Mouse (Mus musculus): ENCODE measurements around the gene Rnf130.

The Rnf130 gene

DNA sequence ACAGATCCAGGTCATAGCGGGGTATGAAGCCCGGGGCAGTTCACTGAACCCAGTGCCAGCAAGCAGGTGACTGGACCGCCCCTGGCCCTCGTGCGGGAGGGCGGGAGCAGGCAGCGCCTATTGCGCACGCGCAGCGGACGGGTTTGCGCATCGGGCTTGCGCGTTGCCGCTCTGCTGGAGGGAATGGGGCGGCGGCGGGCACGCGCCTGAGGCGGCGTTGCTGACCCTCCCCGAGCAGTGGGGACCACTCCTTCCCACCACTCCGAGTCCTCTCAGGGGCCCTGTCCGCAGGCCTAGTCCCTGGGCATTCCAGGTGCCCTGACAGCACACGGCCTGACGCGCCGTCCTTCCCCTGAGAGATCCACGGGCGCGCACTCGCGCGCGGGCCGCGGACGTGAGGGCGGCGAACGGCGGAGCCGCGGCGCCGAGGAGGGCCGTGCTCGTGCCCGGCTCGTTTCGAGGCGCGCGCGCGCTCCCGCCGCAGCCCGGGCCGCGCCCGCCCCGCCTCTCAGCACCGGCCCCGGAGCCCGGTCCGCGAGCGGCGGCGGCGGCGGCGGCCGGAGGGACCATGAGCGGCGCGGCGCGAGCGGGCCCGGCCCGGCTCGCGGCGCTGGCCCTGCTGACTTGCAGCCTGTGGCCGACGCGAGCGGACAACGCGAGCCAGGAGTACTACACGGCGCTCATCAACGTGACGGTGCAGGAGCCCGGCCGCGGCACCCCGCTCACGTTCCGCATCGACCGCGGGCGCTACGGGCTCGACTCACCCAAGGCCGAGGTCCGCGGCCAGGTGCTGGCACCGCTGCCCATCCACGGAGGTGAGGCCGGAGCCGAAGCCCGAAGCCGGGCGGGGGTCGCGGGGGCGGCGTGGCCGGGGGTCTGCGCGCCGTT lies at the start of gene Rnf130:
Rnf130 (plus strand) TSS at position 514 of the 888 bp plus-strand sequence.
- peak; percentile 97 for DNase-seq

DNA sequence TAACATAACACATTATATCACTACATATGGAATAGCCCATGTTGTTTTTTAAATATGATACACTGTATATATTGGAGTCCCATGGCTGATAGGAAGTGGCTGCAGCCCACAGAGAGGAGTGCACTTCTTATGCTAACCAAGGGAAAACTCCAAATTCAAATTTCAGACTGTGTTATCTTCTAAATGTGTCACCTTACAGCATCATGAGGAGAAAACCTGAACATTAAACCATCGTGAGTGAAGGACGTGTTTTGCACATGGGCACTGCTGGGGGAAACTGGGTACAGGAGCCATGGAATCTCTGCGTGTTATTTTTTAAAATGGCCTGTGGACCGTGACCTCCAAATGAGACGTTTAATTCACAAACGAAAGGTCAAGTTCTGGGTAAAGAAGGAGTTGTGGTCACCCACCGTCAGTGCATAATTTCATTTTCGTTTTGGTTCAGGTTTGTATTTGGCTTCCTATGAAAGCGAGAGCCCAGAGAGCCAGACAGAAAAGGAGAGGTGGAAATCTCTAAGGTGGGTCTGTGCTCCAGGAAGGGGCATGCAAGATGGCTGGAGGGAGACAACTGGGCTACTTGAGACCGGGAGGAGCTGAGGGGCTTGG lies 47.1 kb upstream of the Rnf130 start:
- no peak for DNase-seq

DNA sequence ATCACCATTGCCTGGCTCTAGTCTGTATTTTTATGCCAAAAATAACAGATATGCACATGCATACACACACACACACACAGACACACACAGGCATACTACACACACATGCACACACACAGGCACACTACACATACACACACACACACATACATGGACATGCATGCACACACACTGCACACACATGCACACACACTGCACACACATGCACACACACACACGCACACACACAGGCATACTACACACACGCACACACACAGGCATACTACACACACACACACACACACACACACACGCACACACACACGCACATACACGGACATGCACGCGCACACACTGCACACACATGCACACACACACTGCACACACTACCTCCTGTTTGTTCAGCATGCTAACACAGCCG lies 46.2 kb upstream of the Rnf130 start:
- DNase-seq: no peak

GRCm38 (mm10) chr11:49980681-49981235 lies 44.4 kb upstream of the Rnf130 start:
- DNase-seq: no peak

DNA sequence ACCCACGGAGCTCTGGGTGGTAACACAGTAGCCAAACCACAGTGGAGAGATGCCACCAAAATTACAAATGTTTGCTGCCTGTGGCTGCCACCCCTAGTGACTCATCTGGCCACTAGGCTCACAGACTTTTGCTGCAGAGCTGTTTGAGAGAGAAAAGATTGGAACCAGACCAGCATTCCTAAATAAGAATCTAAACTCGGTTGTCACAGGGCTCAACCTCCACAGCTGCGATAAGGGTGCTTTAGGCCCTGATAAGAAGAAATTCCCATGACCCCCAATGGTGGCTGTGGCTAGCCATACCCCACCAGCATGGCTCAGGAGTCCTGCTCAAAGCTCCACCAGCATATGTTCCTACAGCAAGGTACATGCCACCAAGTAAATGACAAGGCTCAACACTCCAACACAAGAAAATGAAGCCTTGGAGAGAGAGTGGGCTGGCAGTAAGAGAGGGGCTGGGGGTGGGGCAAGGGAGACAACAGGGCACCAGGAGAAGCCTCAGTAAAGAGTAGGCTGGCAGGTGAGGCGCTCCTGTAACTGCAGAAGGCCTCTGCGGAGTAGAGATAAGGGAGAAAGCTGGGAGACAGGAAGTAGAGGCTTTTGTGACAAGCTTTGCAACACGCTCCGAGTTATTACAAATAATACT lies 43.7 kb upstream of the Rnf130 start:
- no peak for DNase-seq

DNA sequence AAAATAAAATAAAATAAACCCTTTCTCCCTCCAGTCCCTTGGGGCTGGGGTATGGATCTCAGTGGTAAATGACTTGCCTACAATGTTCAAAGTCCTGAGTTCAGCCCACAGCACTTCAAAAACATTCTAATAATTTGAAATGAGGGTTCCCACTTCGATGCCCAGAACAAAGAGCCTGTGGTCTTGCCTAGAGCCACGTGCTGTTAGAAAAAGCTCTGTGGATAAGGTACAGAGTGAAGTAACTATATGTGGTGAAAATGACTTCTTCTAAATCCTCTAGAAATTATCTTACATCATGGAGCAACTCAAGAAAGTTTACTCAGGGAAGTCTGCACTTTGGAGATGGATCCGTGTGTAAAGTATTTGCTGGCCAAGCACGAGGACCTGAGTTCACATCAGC lies 43.1 kb upstream of the Rnf130 start:
- DNase-seq: no peak

DNA sequence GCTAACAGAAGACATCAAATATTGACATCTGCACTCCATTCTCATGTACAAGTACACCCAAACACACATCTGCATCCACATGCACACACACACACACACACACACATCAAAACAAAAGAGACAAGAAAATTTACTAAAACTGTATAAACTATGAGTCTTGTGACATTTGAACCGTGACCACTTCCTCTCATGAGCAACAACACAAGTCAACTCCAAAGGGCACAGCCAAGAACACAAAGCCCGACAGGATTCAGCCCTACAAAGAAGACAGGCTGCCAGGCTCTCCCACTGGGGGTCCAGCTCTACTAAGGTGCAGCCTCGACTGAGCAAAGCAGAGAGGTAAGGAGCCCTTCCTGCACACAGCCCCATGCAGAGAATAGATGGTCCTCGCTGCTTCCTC lies 42.3 kb upstream of the Rnf130 start:
- no peak for DNase-seq

- DNase-seq: no peak
Observed at GRCm38 (mm10) chr11:49983875-49984552, 41.1 kb upstream of the Rnf130 start.

GRCm38 (mm10) chr11:49985009-49985408 lies 40.1 kb upstream of the Rnf130 start:
- DNase-seq: no peak

- peak; percentile 70 to 79 for DNase-seq
Observed at GRCm38 (mm10) chr11:49986277-49987036, 38.7 kb upstream of the Rnf130 start.

GRCm38 (mm10) chr11:49994536-49994935 lies 30.6 kb upstream of the Rnf130 start:
- no peak for DNase-seq

GRCm38 (mm10) chr11:49996398-49996797 lies 28.7 kb upstream of the Rnf130 start:
- DNase-seq: no peak

DNA sequence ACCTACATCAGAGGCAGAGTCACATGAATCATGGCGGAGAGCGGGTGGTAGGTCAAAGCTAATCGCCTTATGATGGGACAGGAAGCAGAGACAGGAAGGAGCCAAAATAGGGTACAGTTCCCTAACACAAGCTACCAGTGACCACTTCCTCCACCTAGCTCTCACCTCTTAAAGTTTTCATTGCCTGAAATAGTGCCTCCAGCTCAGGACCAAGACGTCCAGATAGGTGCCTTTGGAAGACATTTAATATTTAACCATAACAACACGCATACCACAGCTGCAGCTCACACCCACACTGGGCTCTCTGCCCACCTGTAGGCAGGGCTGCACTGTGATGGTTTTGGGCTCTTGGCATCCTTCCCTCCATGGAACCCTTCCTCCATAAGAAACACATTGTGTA lies 27.8 kb upstream of the Rnf130 start:
- no peak for DNase-seq

- DNase-seq: no peak
Observed at GRCm38 (mm10) chr11:50002853-50003252, 22.3 kb upstream of the Rnf130 start.

GRCm38 (mm10) chr11:50007776-50008175 lies 17.4 kb upstream of the Rnf130 start:
- DNase-seq: no peak

DNA sequence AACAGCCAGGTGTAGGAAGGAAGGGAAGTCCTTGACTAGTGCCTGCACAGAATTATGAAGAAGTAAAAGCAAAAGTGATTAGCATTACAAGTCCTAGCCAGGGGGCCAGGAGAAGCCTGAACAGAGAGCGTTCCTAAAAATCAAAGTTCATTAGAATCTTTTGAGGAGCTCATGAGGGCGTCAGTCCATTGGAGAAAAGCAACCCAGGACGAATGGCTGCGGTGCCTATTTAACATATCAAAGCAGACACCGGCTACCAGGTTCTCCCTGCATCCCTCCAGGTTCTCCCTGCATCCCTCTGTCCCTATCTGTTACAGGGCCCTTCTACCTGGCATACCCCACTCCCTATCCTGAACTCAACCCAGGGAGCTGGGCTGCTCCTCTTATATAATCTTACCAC lies 16.9 kb upstream of the Rnf130 start:
- no peak for DNase-seq

GRCm38 (mm10) chr11:50013016-50013415 lies 12.1 kb upstream of the Rnf130 start:
- no peak for DNase-seq

DNA sequence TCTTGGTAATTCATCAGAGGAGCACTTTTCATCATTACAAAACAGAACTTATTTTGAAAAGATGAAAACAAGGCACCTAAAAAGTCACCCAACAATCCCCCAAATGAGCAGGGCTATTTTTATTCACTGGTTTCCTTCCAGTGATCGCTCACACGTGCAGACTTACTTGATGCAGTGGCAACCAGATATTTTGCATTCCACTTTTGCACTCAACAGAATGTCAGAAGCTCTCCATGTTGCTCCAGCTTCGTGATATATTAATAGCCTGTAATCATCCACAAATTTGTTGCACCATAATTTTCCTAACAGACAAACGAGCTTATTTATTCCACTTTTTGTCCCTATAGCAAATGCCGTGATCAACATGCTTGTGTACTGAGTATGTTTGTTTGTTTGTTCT lies 8.6 kb upstream of the Rnf130 start:
- no peak for DNase-seq

DNA sequence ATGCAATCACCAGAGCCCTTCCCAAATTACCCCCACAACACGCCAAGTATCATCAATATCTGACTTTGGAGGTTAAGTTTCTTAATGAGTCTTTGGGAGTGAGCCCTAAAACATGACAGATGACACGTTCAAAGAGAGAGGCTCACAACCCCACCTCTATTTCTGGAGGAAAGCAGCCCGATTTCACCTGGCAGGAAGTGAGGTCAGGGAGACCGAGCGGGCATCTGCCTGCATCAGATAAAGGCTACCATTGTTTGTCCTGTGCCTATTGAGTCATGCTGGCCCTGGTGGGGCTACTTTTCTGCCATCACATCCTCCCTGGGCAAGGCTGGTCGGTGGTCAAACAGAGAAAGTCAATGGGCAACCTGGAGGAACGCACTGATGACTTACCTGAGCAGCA lies 7.6 kb upstream of the Rnf130 start:
- DNase-seq: no peak

DNA sequence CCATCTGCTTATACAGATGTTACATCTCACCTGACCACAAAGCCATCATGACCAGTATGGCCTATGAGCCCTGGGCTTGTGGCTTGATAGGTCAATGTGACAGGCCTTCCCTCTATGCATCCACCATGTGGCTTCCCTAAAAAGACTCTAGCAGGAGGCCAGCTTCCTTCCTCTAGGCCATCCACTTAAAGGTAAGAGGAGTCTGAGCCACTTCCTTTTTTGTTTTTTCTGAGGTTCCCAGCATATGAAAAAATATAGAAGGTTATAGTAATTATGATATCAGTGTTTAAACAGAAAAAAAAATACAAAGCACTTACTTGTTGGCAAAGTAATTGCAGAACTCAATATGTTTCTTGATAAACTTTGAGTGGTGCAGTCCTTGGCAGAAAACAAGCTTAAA lies 6.3 kb upstream of the Rnf130 start:
- no peak for DNase-seq

- no peak for DNase-seq
Observed at GRCm38 (mm10) chr11:50022085-50022484, 3.1 kb upstream of the Rnf130 start.

- no peak for DNase-seq
Observed at GRCm38 (mm10) chr11:50024445-50024832, 707 bp upstream of the Rnf130 start.

Data from cerebellum, postnatal 36 days (tissue).